Mouse (Mus musculus) hematopoietic stem cell, adult 5-6 weeks (primary cell): Measurements from ENCODE around the gene Gm28374. TPM values are rescaled to one million over a fixed set of nuclear protein-coding genes. Genes with fewer than 3 reads are reported as not detected.
A peak's percentile ranks its signal among the peaks of the same experiment; 100 is the strongest.
"Not testable (repeated sequence)": the region's sequence is repeated elsewhere in the genome, so short reads cannot be mapped to it uniquely, and the experiment has no call there.

Source experiments
- ATAC-seq, 2 experiments: fragments of 125-278 bp in 1 of 2; replicated peaks in 1 of 2; 2 replicates each; pipeline ENCODE4 v1.8.0; 2016 to 2017; ENCODE audit warnings: inconsistent platforms in 2 of 2, mild to moderate bottlenecking in 2 of 2, moderate number of reproducible peaks in 2 of 2, low read depth in 1 of 2, moderate TSS enrichment in 1 of 2; ENCODE audit not compliant: low FRiP score in 2 of 2, poor library complexity in 2 of 2, severe bottlenecking in 2 of 2, insufficient read depth in 1 of 2, low TSS enrichment in 1 of 2
- total RNA-seq: library from RNA; stranded (forward); fragments of 172-1452, 232-1000 nt; gene quantifications from 2 replicates; pipeline ENCODE4 v1.2.3, GENCODE M21; 2017

Gene Gm28374
- not detected in 2 replicates for total RNA-seq

- ATAC-seq: no peak
These were observed at the start of gene Gm28374 for GRCm38 (mm10) chr19:6082156-6082555. Gene Gm28374 (minus strand): TSS chr19:6082256.

- ATAC-seq: not testable (repeated sequence)
These were observed 48.5 kb upstream of the Gm28374 start for GRCm38 (mm10) chr19:6130414-6131128.

GRCm38 (mm10) chr19:6127760-6128341 lies 45.8 kb upstream of the Gm28374 start, which contains the start of gene Snx15:
Gene Snx15 (minus strand): TSS chr19:6128304.
- peak; percentile 96 to 97 for ATAC-seq

- no peak for ATAC-seq
These were observed 44.9 kb upstream of the Gm28374 start for GRCm38 (mm10) chr19:6126789-6127580.

- no peak for ATAC-seq
These were observed 44.2 kb upstream of the Gm28374 start for GRCm38 (mm10) chr19:6126289-6126688.

- ATAC-seq: no peak
These were observed 42.8 kb upstream of the Gm28374 start for GRCm38 (mm10) chr19:6124898-6125297.

GRCm38 (mm10) chr19:6123330-6123729 lies 41.3 kb upstream of the Gm28374 start:
- no peak for ATAC-seq

- ATAC-seq: no peak
These were observed 39.7 kb upstream of the Gm28374 start for GRCm38 (mm10) chr19:6121761-6122160.

- 0 out of 4 replicates have a peak, but pooled peaks of 1 of the 2 experiments have one; percentile 3 for ATAC-seq
These were observed 36.7 kb upstream of the Gm28374 start for GRCm38 (mm10) chr19:6118677-6119185.

GRCm38 (mm10) chr19:6117986-6118676 lies 36.1 kb upstream of the Gm28374 start, which contains the start of gene Sac3d1:
Gene Sac3d1 (minus strand): TSS chr19:6118650.
- peak; percentile 86 to 92 for ATAC-seq

- no peak for ATAC-seq
These were observed 35.4 kb upstream of the Gm28374 start for GRCm38 (mm10) chr19:6117346-6117985.

- ATAC-seq: no peak
These were observed 34.2 kb upstream of the Gm28374 start for GRCm38 (mm10) chr19:6116113-6116850.

- no peak for ATAC-seq
These were observed 31.1 kb upstream of the Gm28374 start for GRCm38 (mm10) chr19:6113116-6113515.

GRCm38 (mm10) chr19:6105586-6105985 lies 23.5 kb upstream of the Gm28374 start, which contains the start of gene Naaladl1:
Gene Naaladl1 (plus strand): TSS chr19:6105782.
- no peak for ATAC-seq

GRCm38 (mm10) chr19:6104476-6104875 lies 22.4 kb upstream of the Gm28374 start:
- ATAC-seq: no peak

GRCm38 (mm10) chr19:6102169-6102853 lies 20.3 kb upstream of the Gm28374 start:
- ATAC-seq: no peak
